Mouse (Mus musculus) liver, adult 2 months (tissue): ENCODE measurements around the gene March7. TPM values are rescaled to one million over a fixed set of nuclear protein-coding genes. Genes with fewer than 3 reads are reported as not detected.

Experiments
- DNase-seq: peaks from one replicate; pipeline ENCODE4 v3.0.0-alpha.2; 2011; ENCODE audit warnings: low read depth, low spot score; ENCODE audit errors: extremely low read depth
- H3K27ac ChIP-seq: fragments of 200-500 bp; replicated peaks from 2 replicates; pipeline ENCODE4 v1.5.1; 2012; ENCODE audit warnings: low read depth, mild to moderate bottlenecking, control low read depth, inconsistent platforms, low read length; ENCODE audit not compliant: insufficient read depth
- H3K27me3 ChIP-seq: fragments of 200-500 bp; 2 replicates; pipeline ENCODE4 v1.6.1; 2012; ENCODE audit warnings: mild to moderate bottlenecking, moderate library complexity, low read length, inconsistent platforms; ENCODE audit not compliant: control insufficient read depth, insufficient read depth
- H3K36me3 ChIP-seq: fragments of 200-500 bp; 2 replicates; pipeline ENCODE4 v1.6.1; 2012; ENCODE audit warnings: low read length, inconsistent platforms; ENCODE audit not compliant: control insufficient read depth, insufficient read depth
- H3K4me1 ChIP-seq: fragments of 200-500 bp; 2 replicates; pipeline ENCODE4 v1.6.1; 2011; ENCODE audit warnings: low read length; ENCODE audit not compliant: control insufficient read depth, insufficient read depth
- H3K4me3 ChIP-seq: fragments of 200-500 bp; 2 replicates; pipeline ENCODE4 v1.5.1; 2011; ENCODE audit warnings: low read depth, mild to moderate bottlenecking, control low read depth, low read length, moderate library complexity; ENCODE audit not compliant: insufficient read depth
- H3K79me2 ChIP-seq: fragments of 200-500 bp; 2 replicates; pipeline ENCODE4 v1.6.1; 2012; ENCODE audit warnings: inconsistent platforms, mild to moderate bottlenecking, low read length, moderate library complexity; ENCODE audit not compliant: control insufficient read depth, insufficient read depth
- H3K9ac ChIP-seq: fragments of 200-500 bp; 2 replicates; pipeline ENCODE4 v1.6.1; 2012; ENCODE audit warnings: low read depth, mild to moderate bottlenecking, control low read depth, inconsistent platforms, low read length
- CTCF ChIP-seq: fragments of 200-500 bp; IDR thresholded peaks from 2 replicates; pipeline ENCODE4 v1.5.1; 2011; ENCODE audit warnings: low read depth, low read length, control low read depth
- POLR2A ChIP-seq: fragments of 200-500 bp; IDR thresholded peaks from 2 replicates; pipeline ENCODE4 v1.6.1; 2011; ENCODE audit warnings: low read length, control low read depth; ENCODE audit not compliant: insufficient read depth; ENCODE audit errors: extremely low read depth
- WGBS: fragments of 180-500 bp; shearing (Covaris S2); methylation state at CpG from one replicate; pipeline ENCODE4 v1.1.7; 2018; 5-methylcytosine and 5-hydroxymethylcytosine counted together
- polyA plus RNA-seq: library from polyadenylated mRNA; depleted of rRNA; stranded (reverse); fragments of >200 nt; gene quantifications from 2 replicates; pipeline ENCODE4 v1.2.3, GENCODE M21; 2012; rRNA removed
- total RNA-seq: library from RNA; depleted of rRNA; stranded (reverse); fragments of >200 nt; gene quantifications from 2 replicates; pipeline ENCODE4 v1.2.3, GENCODE M21; 2014; rRNA removed

March7 gene
- total and polyA plus RNA-seq, 2 experiments: 4.7 to 37.6 TPM

DNA sequence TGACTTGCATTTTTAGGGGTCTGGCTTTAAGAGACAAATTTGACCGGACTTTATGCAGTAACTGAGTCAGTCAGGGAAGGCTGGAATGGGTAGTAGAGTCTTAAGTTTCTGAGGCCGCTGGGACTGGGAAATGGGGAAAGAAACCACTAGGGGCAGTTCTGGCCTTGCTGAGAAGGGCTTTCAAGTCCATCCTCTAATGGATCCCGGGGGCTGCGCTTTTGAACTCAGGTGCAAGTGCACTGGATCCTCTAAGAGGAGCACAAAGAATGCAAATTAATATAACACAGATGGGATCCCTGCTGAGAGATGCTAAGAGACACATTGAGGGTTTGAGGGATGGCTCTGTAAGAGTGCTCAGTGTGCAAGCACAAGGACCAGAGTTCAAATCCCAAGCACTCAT lies 81.7 kb downstream of the March7 start:
- Histone ChIP-seq H3K79me2 (no peaks in the 10 kb centered on the region), H3K9ac (no peak overlapping the region), H3K4me3 (no peak overlapping the region), H3K36me3 (no peaks in the 10 kb centered on the region), H3K4me1 (peaks cover 2% of the 10 kb centered on the region), H3K27ac (no peak overlapping the region), H3K27me3 (no peaks in the 10 kb centered on the region)
- no peak for DNase-seq
- 96% methylated on average over 4 of the region's 4 CpGs for WGBS
- TF ChIP-seq CTCF (no peak), POLR2A (no peak)

DNA sequence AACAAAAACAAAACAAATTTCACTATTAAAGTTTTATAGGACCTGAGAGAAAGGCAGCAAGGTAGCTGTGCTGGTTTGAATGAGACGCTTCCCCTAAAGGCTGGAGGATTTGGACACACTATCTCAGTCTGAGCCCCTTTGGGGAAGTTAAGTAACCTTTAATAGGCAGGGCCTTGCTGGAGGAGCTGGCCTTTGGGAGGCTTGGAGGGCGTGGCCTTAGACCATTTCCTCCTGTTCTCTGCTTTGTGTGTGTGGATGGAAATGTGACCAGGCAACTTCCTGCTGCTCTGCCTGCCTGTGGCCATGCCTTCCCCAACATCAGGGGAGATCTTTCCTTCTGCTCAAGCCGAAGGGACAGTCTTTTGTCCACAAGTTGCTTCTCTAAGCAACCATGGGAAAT lies 88.6 kb downstream of the March7 start:
- Histone ChIP-seq H3K4me1 (no peaks in the 10 kb centered on the region), H3K27ac (no peak overlapping the region), H3K9ac (no peak overlapping the region), H3K79me2 (no peaks in the 10 kb centered on the region), H3K27me3 (no peaks in the 10 kb centered on the region), H3K36me3 (no peaks in the 10 kb centered on the region), H3K4me3 (no peak overlapping the region)
- no peak for DNase-seq
- TF ChIP-seq CTCF (no peak), POLR2A (no peak)
- 83% methylated on average over 3 of the region's 3 CpGs for WGBS

DNA sequence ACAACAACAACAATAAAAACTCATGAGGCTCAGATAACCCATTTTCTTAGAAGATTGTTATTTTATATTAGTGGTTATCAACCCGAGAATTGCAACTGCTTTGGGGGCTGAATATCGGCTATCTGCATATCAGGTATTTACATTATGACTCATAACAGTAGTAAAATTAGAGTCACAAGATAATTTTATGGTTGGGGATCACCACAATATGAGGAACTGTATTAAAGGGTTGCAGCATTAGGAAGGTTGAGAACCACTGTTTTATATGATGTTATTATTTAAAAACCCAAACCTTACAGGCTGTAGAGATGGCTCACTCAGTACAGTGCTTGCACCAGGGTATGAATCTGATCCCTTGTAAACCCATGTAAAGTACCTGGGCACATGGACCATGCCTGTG lies 89.6 kb downstream of the March7 start:
- 96% methylated on average over 2 of the region's 2 CpGs for WGBS
- no peak for DNase-seq
- no peak overlapping the region for H3K27ac ChIP-seq
- H3K9ac ChIP-seq: no peak overlapping the region
- no peaks in the 10 kb centered on the region for H3K36me3 ChIP-seq
- no peaks in the 10 kb centered on the region for H3K79me2 ChIP-seq
- H3K4me3 ChIP-seq: no peak overlapping the region
- no peaks in the 10 kb centered on the region for H3K27me3 ChIP-seq
- TF ChIP-seq CTCF (no peak), POLR2A (no peak)
- H3K4me1 ChIP-seq: no peaks in the 10 kb centered on the region

Other genes starting within 250 kb of the March7 start
- gene Baz2b, start within 50 bp of the March7 start, total RNA-seq: 23.0 and 23.5 TPM in 2 replicates
- 2.9 and 4.8 TPM in 2 replicates for gene Baz2b, start within 50 bp of the March7 start, polyA plus RNA-seq
- gene Cd302, start 74.6 kb downstream of the March7 start, total RNA-seq: 440 and 468 TPM in 2 replicates
- 200 and 218 TPM in 2 replicates for gene Cd302, start 74.6 kb downstream of the March7 start, polyA plus RNA-seq
- 2.0 and 3.0 TPM in 2 replicates for gene Ly75, start 173.4 kb downstream of the March7 start, total RNA-seq
- gene Ly75, start 173.4 kb downstream of the March7 start, polyA plus RNA-seq: 0.50 and 0.60 TPM in 2 replicates